Mouse (Mus musculus) midbrain, embryonic 10.5 days (tissue): ENCODE results near the gene Fancg. TPM values are rescaled to one million over a fixed set of nuclear protein-coding genes. Genes with fewer than 3 reads are reported as not detected.
A peak's percentile ranks its signal among the peaks of the same experiment; 100 is the strongest.

ENCODE experiments used
- DNase-seq: peaks from one replicate; pipeline ENCODE4 v3.0.0-alpha.2; 2017; ENCODE audit warnings: low spot score
- H3K27ac ChIP-seq: fragments of 300-500 bp; sonication (generic); replicated peaks from 2 replicates; pipeline ENCODE4 v1.5.1; 2016; ENCODE audit warnings: mild to moderate bottlenecking
- H3K27me3 ChIP-seq: fragments of 300-500 bp; sonication (generic); 2 replicates; pipeline ENCODE4 v1.6.1; 2016; ENCODE audit warnings: low read depth, mild to moderate bottlenecking; ENCODE audit not compliant: poor library complexity, severe bottlenecking
- H3K36me3 ChIP-seq: fragments of 300-500 bp; sonication (generic); 2 replicates; pipeline ENCODE4 v1.6.1; 2016; ENCODE audit warnings: mild to moderate bottlenecking, moderate library complexity
- H3K4me1 ChIP-seq: fragments of 300-500 bp; sonication (generic); 2 replicates; pipeline ENCODE4 v1.6.1; 2016
- H3K4me3 ChIP-seq: fragments of 300-500 bp; sonication (generic); 2 replicates; pipeline ENCODE4 v1.5.1; 2016; ENCODE audit warnings: mild to moderate bottlenecking, moderate library complexity
- H3K9me3 ChIP-seq: fragments of 300-500 bp; sonication (generic); replicated peaks from 2 replicates; pipeline ENCODE4 v1.6.1; 2016; ENCODE audit warnings: mild to moderate bottlenecking
- WGBS: fragments of 180-500 bp; shearing (Covaris S2); methylation state at CpG from one replicate; pipeline ENCODE4 v1.1.7; 2016; 5-methylcytosine and 5-hydroxymethylcytosine counted together
- polyA plus RNA-seq: library from polyadenylated mRNA; unstranded; fragments of >200 nt; fragmentation: Nextera tagmentation; extraction: Ambion mirVana; gene quantifications from 2 replicates; pipeline ENCODE4 v1.2.1, GENCODE M21; 2016

The Fancg gene
- polyA plus RNA-seq, 1 experiment from 2014 or later = 25.0 TPM

GRCm38 (mm10) chr4:43030780-43031230 lies 20.5 kb upstream of the Fancg start:
- no peak for DNase-seq
- Histone ChIP-seq H3K27ac (peak overlapping the region; percentile 94), H3K9me3 (no peaks in the 10 kb centered on the region), H3K4me1 (peaks cover 36% of the 10 kb centered on the region), H3K4me3 (peak overlapping the region; percentile 86), H3K36me3 (peaks cover 73% of the 10 kb centered on the region), H3K27me3 (no peaks in the 10 kb centered on the region)
- WGBS = 2% methylated on average over 28 of the region's 28 CpGs

- Histone ChIP-seq H3K4me1 (peaks cover 41% of the 10 kb centered on the region), H3K4me3 (peak overlapping the region; percentile 86), H3K27me3 (no peaks in the 10 kb centered on the region), H3K27ac (peak overlapping the region; percentile 94), H3K9me3 (no peaks in the 10 kb centered on the region), H3K36me3 (peaks cover 68% of the 10 kb centered on the region)
- DNase-seq = no peak
- 79% methylated on average over 9 of the region's 9 CpGs for WGBS
These were observed 20.0 kb upstream of the Fancg start for GRCm38 (mm10) chr4:43030352-43030751.

DNA sequence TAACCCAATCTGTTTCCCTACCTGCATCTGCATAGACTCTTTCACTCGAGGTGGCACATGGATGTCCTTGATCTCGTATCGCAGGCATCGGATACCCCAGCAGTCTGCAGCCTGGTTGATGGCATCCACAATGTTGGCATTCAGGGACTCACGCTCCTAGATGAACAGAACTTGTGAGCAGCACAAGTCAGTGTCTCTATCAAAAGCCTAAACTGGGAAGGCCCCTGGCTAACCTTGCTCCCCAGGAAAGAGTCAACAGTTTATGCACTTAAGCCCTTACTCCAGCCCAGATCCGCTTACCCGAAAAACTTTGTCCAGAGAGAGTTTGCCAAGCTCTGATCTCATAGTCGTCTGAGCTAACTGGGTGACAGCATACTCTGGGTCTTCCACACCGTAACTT lies 19.4 kb upstream of the Fancg start:
- Histone ChIP-seq H3K4me1 (peaks cover 47% of the 10 kb centered on the region), H3K27ac (no peak overlapping the region), H3K9me3 (no peaks in the 10 kb centered on the region), H3K4me3 (peak overlapping the region; percentile 86; the same call in 1 of the 2 replicates), H3K27me3 (no peaks in the 10 kb centered on the region), H3K36me3 (peaks cover 62% of the 10 kb centered on the region)
- no peak for DNase-seq
- 95% methylated on average over 9 of the region's 9 CpGs for WGBS

- no peak overlapping the region for H3K27ac ChIP-seq
- H3K27me3 ChIP-seq = no peaks in the 10 kb centered on the region
- no peak for DNase-seq
- 92% methylated on average over 7 of the region's 7 CpGs for WGBS
- H3K4me1 ChIP-seq = peaks cover 52% of the 10 kb centered on the region
- no peak overlapping the region for H3K4me3 ChIP-seq
- no peaks in the 10 kb centered on the region for H3K9me3 ChIP-seq
- H3K36me3 ChIP-seq = peaks cover 61% of the 10 kb centered on the region
These were observed 18.8 kb upstream of the Fancg start for GRCm38 (mm10) chr4:43029121-43029520.

GRCm38 (mm10) chr4:43025084-43025960 lies 15.0 kb upstream of the Fancg start, which contains the start of gene Pigo:
Gene Pigo, minus strand, starts transcription at chr4:43025819.
- Histone ChIP-seq H3K36me3 (peaks cover 81% of the 10 kb centered on the region), H3K4me1 (peaks cover 27% of the 10 kb centered on the region), H3K4me3 (peak within 1 kb of the TSS; percentile 74), H3K27me3 (no peaks in the 10 kb centered on the region), H3K27ac (peak within 1 kb of the TSS; percentile 87), H3K9me3 (no peaks in the 10 kb centered on the region)
- peak; percentile 91 for DNase-seq
- WGBS = 9% methylated on average over 42 of the region's 42 CpGs

DNA sequence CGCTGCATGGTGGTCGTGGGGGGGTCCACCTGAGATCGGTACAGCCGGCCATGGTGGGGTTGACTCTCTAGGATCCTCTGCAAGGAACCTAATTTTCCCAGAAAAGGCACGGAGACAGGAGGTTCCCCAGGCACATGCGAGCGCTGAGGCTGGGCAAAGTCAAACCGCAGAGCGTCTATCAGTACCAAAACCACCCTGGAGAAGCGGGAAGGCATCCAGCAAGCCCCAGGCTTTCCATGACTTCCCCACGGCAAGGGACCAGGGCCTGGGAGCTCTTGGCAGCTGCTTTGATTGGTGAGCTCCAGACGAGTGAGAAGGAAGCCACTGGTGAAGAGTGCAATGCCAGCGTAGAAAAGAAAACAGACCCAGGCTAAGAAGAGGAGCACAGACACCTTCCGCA lies 14.4 kb upstream of the Fancg start:
- Histone ChIP-seq H3K4me3 (peak overlapping the region; percentile 74), H3K36me3 (peaks cover 82% of the 10 kb centered on the region), H3K27ac (peak overlapping the region; percentile 87), H3K4me1 (peaks cover 21% of the 10 kb centered on the region), H3K27me3 (no peaks in the 10 kb centered on the region), H3K9me3 (no peaks in the 10 kb centered on the region)
- DNase-seq = no peak
- 86% methylated on average over 14 of the region's 14 CpGs for WGBS

DNA sequence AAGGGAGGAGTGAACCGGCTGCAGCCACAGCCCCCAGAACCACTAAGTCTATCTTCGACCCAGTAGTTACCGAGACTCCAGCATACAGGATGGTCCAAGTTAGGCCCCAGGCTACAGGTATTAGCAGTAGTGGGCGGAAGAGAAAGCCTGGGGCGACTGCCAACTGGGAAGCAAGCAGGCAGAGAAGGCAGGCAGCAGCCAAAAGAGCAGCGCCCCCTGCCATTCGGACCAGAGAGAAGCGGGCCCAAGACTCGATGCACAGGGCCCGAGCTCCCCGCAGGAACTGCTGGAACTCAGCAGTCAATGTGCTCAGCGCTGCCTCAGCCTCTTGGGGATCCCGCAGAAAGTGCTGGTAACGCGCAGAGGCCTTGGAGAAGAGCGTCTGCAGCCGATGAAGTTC lies 11.0 kb upstream of the Fancg start:
- WGBS = 67% methylated on average over 17 of the region's 17 CpGs
- no peaks in the 10 kb centered on the region for H3K27me3 ChIP-seq
- no peak overlapping the region for H3K4me3 ChIP-seq
- no peak for DNase-seq
- peaks cover 21% of the 10 kb centered on the region for H3K4me1 ChIP-seq
- H3K36me3 ChIP-seq = peaks cover 82% of the 10 kb centered on the region
- no peak overlapping the region for H3K27ac ChIP-seq
- H3K9me3 ChIP-seq = no peaks in the 10 kb centered on the region

DNA sequence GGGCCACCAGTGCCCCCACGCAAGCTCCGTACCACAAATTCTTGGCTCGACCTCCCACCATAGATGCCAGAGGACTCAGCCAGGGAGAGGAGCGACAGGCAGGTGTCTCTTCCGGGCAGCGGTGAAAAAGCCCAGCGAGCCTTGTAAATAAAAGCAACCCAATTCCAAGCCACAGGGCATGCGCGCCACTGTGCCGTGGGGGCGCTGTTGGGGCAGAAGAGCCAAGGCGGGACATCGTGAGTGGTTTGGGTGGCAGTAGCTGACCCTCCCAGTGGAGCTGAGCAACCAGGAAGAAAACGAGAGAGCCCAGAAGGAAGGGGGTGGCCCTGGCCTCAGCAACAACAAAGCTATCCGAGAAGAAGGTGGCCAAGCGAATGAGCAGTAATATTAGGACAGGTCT lies 10.6 kb upstream of the Fancg start:
- Histone ChIP-seq H3K36me3 (peaks cover 82% of the 10 kb centered on the region), H3K27me3 (no peaks in the 10 kb centered on the region)
- 82% methylated on average over 16 of the region's 16 CpGs for WGBS

GRCm38 (mm10) chr4:43019641-43020465 lies 9.5 kb upstream of the Fancg start:
- Histone ChIP-seq H3K36me3 (peaks cover 82% of the 10 kb centered on the region), H3K4me3 (no peak overlapping the region), H3K27me3 (no peaks in the 10 kb centered on the region), H3K9me3 (no peaks in the 10 kb centered on the region), H3K4me1 (peaks cover 10% of the 10 kb centered on the region), H3K27ac (no peak overlapping the region)
- 93% methylated on average over 23 of the region's 23 CpGs for WGBS
- no peak for DNase-seq

More for the DNA sequence above, 10.6 kb upstream of the Fancg start:
- Histone ChIP-seq H3K27ac (no peak overlapping the region), H3K4me1 (peaks cover 20% of the 10 kb centered on the region), H3K9me3 (no peaks in the 10 kb centered on the region), H3K4me3 (no peak overlapping the region)
- no peak for DNase-seq

GRCm38 (mm10) chr4:43019176-43019575 lies 8.9 kb upstream of the Fancg start:
- Histone ChIP-seq H3K4me1 (0 out of 2 replicates have a peak, but pooled peaks cover 3% of the 10 kb centered on the region), H3K27me3 (no peaks in the 10 kb centered on the region), H3K36me3 (peaks cover 77% of the 10 kb centered on the region), H3K9me3 (no peaks in the 10 kb centered on the region), H3K27ac (no peak overlapping the region), H3K4me3 (no peak overlapping the region)
- no peak for DNase-seq
- 94% methylated on average over 10 of the region's 10 CpGs for WGBS

DNA sequence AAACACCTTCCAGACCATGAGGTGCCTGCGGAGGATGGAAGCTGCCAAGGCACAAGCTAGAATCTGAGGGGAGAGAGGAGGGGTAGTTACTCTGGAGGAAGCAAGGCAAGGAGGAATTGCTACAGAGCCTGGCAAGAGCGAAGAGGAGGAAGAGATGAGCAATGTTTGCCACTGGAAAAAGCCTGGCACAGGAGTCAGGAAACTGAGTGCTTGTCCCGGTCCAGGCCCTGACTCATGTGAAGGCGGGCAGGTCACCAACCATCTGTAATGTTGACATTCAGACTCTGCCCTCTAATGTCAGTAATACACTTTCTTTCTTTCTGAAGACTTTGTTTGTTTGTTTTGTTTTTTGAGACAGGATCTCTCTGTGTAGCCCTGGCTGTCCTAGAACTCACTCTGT lies 7.8 kb upstream of the Fancg start:
- no peaks in the 10 kb centered on the region for H3K9me3 ChIP-seq
- H3K4me3 ChIP-seq = no peak overlapping the region
- H3K36me3 ChIP-seq = peaks cover 67% of the 10 kb centered on the region
- H3K27ac ChIP-seq = no peak overlapping the region
- no peak for DNase-seq
- no peaks in the 10 kb centered on the region for H3K27me3 ChIP-seq
- peaks cover 11% of the 10 kb centered on the region for H3K4me1 ChIP-seq
- WGBS = 94% methylated on average over 4 of the region's 4 CpGs

DNA sequence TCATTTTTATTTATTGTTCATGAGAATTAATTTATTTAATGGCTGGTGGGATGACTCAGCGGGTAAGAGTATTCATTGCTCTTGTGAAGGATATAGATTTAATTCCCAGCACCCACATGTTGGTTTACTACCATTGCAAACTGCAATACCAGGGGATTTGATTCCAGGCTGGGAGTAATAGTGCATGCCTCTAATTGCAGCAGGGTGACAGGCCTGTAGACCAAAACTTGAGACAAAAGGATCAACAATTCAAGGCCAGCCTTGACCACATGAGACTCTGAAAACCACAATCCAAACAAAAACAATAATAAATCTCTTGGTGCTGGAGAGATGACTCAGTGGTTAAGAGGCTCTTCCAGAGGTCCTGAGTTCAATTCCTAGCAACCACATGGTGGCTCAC lies 1.8 kb upstream of the Fancg start:
- Histone ChIP-seq H3K27ac (no peak overlapping the region), H3K4me3 (no peak overlapping the region), H3K4me1 (peaks cover 31% of the 10 kb centered on the region), H3K36me3 (peaks cover 8% of the 10 kb centered on the region), H3K9me3 (no peaks in the 10 kb centered on the region), H3K27me3 (no peaks in the 10 kb centered on the region)
- 93% methylated on average over 1 of the region's 1 CpGs for WGBS
- no peak for DNase-seq
